Mouse (Mus musculus) liver, embryonic 14.5 days (tissue): ENCODE measurements around the gene Tet1. TPM values are rescaled to one million over a fixed set of nuclear protein-coding genes. Genes with fewer than 3 reads are reported as not detected.

Experiments used
- ATAC-seq: fragments of 200-750 bp; cut with Nextera tagmentation; 2 replicates; pipeline ENCODE4 v1.8.0; 2017; ENCODE audit warnings: moderate number of reproducible peaks, mild to moderate bottlenecking, moderate library complexity; ENCODE audit not compliant: insufficient read depth
- DNase-seq, 3 experiments: peaks; one replicate each; pipeline ENCODE4 v3.0.0-alpha.2; 2012 to 2013; ENCODE audit warnings: low read depth in 3 of 3, low spot score in 3 of 3
- H3K27ac ChIP-seq: fragments of 300-500 bp; sonication (generic); 2 replicates; pipeline ENCODE4 v1.5.1; 2014; ENCODE audit warnings: moderate library complexity, mild to moderate bottlenecking, control low read depth, inconsistent platforms
- H3K27me3 ChIP-seq: fragments of 300-500 bp; sonication (generic); 2 replicates; pipeline ENCODE4 v1.6.1; 2014; ENCODE audit warnings: mild to moderate bottlenecking, low read length, moderate library complexity; ENCODE audit not compliant: control insufficient read depth, insufficient read depth
- H3K36me3 ChIP-seq: fragments of 300-500 bp; sonication (generic); replicated peaks from 2 replicates; pipeline ENCODE4 v1.6.1; 2014; ENCODE audit warnings: low read depth; ENCODE audit not compliant: control insufficient read depth, insufficient read depth
- H3K4me1 ChIP-seq, 2 experiments: fragments of 200-500 bp in 1 of 2; fragments of 300-500 bp in 1 of 2; sonication (generic) in 1 of 2; replicated peaks; 2 replicates each; pipeline ENCODE4 v1.6.1; 2012 to 2014; ENCODE audit warnings: antibody characterized with exemption in 1 of 2, inconsistent platforms in 1 of 2, low read length in 1 of 2; ENCODE audit not compliant: control insufficient read depth in 2 of 2, insufficient read depth in 2 of 2
- H3K4me2 ChIP-seq: fragments of 300-500 bp; sonication (generic); 2 replicates; pipeline ENCODE4 v1.6.1; 2014; ENCODE audit warnings: low read depth, mild to moderate bottlenecking, control low read depth, moderate library complexity
- H3K4me3 ChIP-seq, 2 experiments: fragments of 200-500 bp in 1 of 2; fragments of 300-500 bp in 1 of 2; sonication (generic) in 1 of 2; 2 replicates each; pipeline ENCODE4 v1.5.1; 2012 to 2014; ENCODE audit warnings: low read depth in 2 of 2, low read length in 2 of 2, mild to moderate bottlenecking in 2 of 2, control low read depth in 1 of 2, inconsistent platforms in 1 of 2, moderate library complexity in 1 of 2; ENCODE audit not compliant: insufficient read depth in 1 of 2
- H3K9ac ChIP-seq: fragments of 300-500 bp; sonication (generic); replicated peaks from 2 replicates; pipeline ENCODE4 v1.6.1; 2014; ENCODE audit warnings: mild to moderate bottlenecking, control low read depth, moderate library complexity
- H3K9me3 ChIP-seq: fragments of 300-500 bp; sonication (generic); 2 replicates; pipeline ENCODE4 v1.6.1; 2016; ENCODE audit warnings: low read length, mixed read lengths; ENCODE audit not compliant: control insufficient read depth
- CTCF ChIP-seq: IDR thresholded peaks from 2 replicates; pipeline ENCODE4 v1.5.1; 2016; ENCODE audit warnings: antibody characterized with exemption, low read depth, control low read depth
- EP300 ChIP-seq: IDR thresholded peaks from 2 replicates; pipeline ENCODE4 v1.6.1; 2016; ENCODE audit warnings: antibody characterized with exemption, low read depth
- WGBS: fragments of 180-500 bp; shearing (Covaris S2); extraction: QIAGEN DNeasy Blood & Tissue Kit; methylation state at CpG from one replicate; pipeline ENCODE4 v1.1.7; 2014; ENCODE audit not compliant: insufficient replicate concordance; 5-methylcytosine and 5-hydroxymethylcytosine counted together
- polyA plus RNA-seq, 2 experiments: library from polyadenylated mRNA; depleted of rRNA in 1 of 2; stranded (reverse) in 1 of 2; unstranded in 1 of 2; fragments of >200 nt; fragmentation: Nextera tagmentation in 1 of 2; extraction: Ambion mirVana in 1 of 2; gene quantifications; 2 replicates each; pipeline versions ENCODE4 v1.2.1 to v1.2.3; 2012 to 2014

Tet1 gene
- polyA plus RNA-seq, 2 experiments: 0.23 to 0.99 TPM

DNA sequence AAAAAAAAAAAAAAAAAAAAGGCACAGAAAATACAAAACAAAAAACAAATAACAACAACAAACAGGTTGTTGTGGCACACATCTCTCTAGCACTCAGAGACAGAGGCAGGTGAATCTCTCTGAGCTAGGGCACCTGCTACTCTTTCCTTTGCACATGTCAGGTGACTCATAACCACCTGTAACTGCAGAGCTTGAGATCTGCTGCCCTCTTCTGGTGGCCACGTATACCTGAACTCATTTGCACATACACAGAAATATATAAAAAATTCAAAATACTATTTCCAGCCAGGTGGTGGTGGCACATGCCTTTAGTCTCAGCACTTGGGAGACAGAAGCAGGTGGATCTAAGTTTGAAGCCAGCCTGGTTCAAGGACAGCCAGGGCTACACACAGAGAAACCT lies 46.4 kb downstream of the Tet1 start:
- Histone ChIP-seq H3K4me1 (peaks cover 0 to 7% of the 10 kb centered on the region in 2 experiments; a peak in 1 of 4 replicates), H3K27me3 (no peaks in the 10 kb centered on the region), H3K4me2 (no peak overlapping the region), H3K9me3 (no peaks in the 10 kb centered on the region), H3K4me3 (no peak overlapping the region), H3K36me3 (no peaks in the 10 kb centered on the region), H3K9ac (no peak overlapping the region), H3K27ac (no peak overlapping the region)
- WGBS: 75% methylated on average over 1 of the region's 1 CpGs
- ATAC-seq (no peak), DNase-seq (no peak)
- TF ChIP-seq CTCF: peak; percentile 40
- TF ChIP-seq EP300: no peak

DNA sequence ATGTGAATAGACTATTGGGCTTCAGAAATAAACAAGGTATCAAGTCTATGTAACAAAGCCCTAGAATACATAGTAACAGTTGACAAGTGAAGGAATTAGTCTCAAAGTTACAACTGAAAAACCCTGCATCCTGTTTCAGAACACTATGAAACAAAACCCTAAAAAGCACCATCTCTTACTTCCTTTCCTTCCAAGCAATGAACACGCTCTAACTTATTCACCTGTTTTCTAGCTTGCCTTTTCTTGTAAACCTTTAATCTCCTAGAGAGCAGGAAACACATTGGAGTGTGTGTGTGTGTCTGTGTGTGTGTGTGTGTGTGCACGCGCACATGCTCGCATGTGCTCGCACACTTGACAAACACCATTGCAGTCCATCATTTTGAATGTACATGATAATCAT lies 49.8 kb downstream of the Tet1 start:
- no peak for TF ChIP-seq EP300
- TF ChIP-seq CTCF: no peak
- Histone ChIP-seq H3K4me3 (no peak overlapping the region), H3K9me3 (no peaks in the 10 kb centered on the region), H3K27me3 (no peaks in the 10 kb centered on the region), H3K27ac (no peak overlapping the region), H3K4me1 (peaks cover 0 to 9% of the 10 kb centered on the region in 2 experiments; a peak in 2 of 4 replicates), H3K9ac (no peak overlapping the region), H3K4me2 (no peak overlapping the region), H3K36me3 (no peaks in the 10 kb centered on the region)
- WGBS: 64% methylated on average over 5 of the region's 5 CpGs
- no peak for DNase-seq
- ATAC-seq: no peak

DNA sequence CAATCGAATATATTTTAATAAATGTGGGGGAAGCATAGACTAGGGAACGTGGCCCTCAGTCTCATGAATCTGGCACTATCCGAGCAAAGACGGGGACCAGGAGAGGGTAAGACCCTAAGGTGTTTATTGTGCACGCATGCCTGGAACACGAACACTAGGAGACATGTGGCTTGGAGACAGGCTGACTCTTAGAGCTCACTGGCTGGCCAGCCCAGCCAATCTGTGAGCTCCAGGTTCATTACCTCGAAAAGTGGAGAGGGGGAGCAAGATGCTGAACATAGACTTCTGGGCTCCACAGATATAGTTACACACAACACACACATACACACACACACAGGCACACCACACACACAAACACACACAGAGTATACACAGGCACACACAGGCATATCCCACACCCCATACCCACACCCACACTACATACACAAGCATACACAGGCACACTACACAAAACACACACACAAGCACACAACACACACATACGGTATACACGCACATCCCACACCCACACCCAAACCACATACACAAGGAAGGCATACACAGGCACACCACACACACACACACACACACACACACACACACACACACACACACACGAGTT lies 52.0 kb downstream of the Tet1 start:
- no peaks in the 10 kb centered on the region for H3K27me3 ChIP-seq
- no peak for DNase-seq
- no peak for ATAC-seq
- H3K4me1 ChIP-seq: peaks cover 0 to 5% of the 10 kb centered on the region in 2 experiments; a peak in 1 of 4 replicates
- H3K4me2 ChIP-seq: no peak overlapping the region
- no peaks in the 10 kb centered on the region for H3K9me3 ChIP-seq
- no peak overlapping the region for H3K9ac ChIP-seq
- H3K4me3 ChIP-seq: no peak overlapping the region
- TF ChIP-seq EP300 (no peak), CTCF (no peak)
- no peaks in the 10 kb centered on the region for H3K36me3 ChIP-seq
- WGBS: 66% methylated on average over 10 of the region's 10 CpGs
- H3K27ac ChIP-seq: no peak overlapping the region

DNA sequence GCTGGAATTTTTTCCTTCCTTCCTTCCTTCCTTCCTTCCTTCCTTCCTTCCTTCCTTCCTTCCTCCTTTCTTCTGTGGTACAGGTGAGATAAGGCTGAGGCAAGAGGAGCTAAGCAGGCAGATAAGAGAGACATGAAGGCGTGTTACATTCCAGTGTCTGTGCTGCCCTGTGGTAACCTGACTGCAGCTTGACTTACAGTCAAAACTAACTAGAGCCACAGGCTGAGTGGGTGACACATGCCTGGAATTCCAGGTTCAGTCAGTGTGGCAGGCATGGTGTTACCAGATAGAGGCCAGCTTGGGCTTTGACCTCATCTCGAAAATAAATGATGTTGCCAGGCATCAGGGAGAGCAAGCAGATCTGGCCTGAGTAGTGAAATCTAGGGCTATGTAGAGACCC lies 53.8 kb downstream of the Tet1 start:
- Histone ChIP-seq H3K36me3 (no peaks in the 10 kb centered on the region), H3K27ac (no peak overlapping the region), H3K4me1 (peaks cover 0 to 5% of the 10 kb centered on the region in 2 experiments; a peak in 1 of 4 replicates), H3K9me3 (no peaks in the 10 kb centered on the region), H3K4me2 (no peak overlapping the region), H3K9ac (no peak overlapping the region), H3K27me3 (no peaks in the 10 kb centered on the region), H3K4me3 (no peak overlapping the region)
- 26% methylated on average over 2 of the region's 2 CpGs for WGBS
- TF ChIP-seq EP300: no peak
- no peak for TF ChIP-seq CTCF
- ATAC-seq (no peak), DNase-seq (no peak)

DNA sequence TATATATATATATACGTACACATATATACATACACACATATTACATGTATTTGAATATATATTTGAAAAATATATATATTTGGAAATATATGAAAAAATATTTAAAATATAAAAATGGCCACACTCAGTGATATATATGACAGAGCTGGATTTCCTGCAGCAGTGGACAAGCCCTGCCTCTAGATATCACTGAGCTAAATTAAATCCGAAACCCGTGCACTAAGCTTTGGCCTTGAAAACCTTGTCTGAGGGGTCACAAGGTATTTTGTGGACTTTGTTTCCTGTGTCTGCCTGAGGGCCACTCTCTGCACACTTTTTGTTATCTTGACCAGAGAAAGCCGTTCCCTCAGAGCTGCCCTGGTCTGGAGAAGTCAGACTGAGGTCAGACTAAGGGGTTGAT lies 54.2 kb downstream of the Tet1 start:
- Histone ChIP-seq H3K4me1 (peaks cover 0 to 5% of the 10 kb centered on the region in 2 experiments; a peak in 1 of 4 replicates), H3K9me3 (no peaks in the 10 kb centered on the region), H3K36me3 (no peaks in the 10 kb centered on the region), H3K9ac (no peak overlapping the region), H3K27me3 (no peaks in the 10 kb centered on the region), H3K4me2 (no peak overlapping the region), H3K4me3 (no peak overlapping the region), H3K27ac (no peak overlapping the region)
- no peak for DNase-seq
- ATAC-seq: no peak
- TF ChIP-seq CTCF (no peak), EP300 (no peak)
- WGBS: 36% methylated on average over 4 of the region's 4 CpGs
